Mouse (Mus musculus) midbrain, embryonic 14.5 days (tissue): ENCODE measurements around the gene Ctbp2. TPM values are rescaled to one million over a fixed set of nuclear protein-coding genes. Genes with fewer than 3 reads are reported as not detected.

ENCODE experiments used
- ATAC-seq: fragments of 200-750 bp; cut with Nextera tagmentation; 2 replicates; pipeline ENCODE4 v1.8.0; 2017; ENCODE audit warnings: moderate number of reproducible peaks, moderate library complexity; ENCODE audit not compliant: low FRiP score, low TSS enrichment
- DNase-seq: peaks from one replicate; pipeline ENCODE4 v3.0.0-alpha.2; 2015
- H3K27ac ChIP-seq: fragments of 300-500 bp; sonication (generic); replicated peaks from 2 replicates; pipeline ENCODE4 v1.5.1; 2014; ENCODE audit warnings: mild to moderate bottlenecking, low read depth, low read length, moderate library complexity
- H3K27me3 ChIP-seq: fragments of 300-500 bp; sonication (generic); 2 replicates; pipeline ENCODE4 v1.6.1; 2014; ENCODE audit warnings: low read length, control low read depth, mixed read lengths; ENCODE audit not compliant: control insufficient read depth, insufficient read depth
- H3K36me3 ChIP-seq: fragments of 300-500 bp; sonication (generic); 2 replicates; pipeline ENCODE4 v1.6.1; 2014; ENCODE audit warnings: low read length, control low read depth; ENCODE audit not compliant: control insufficient read depth, insufficient read depth
- H3K4me1 ChIP-seq: fragments of 300-500 bp; sonication (generic); 2 replicates; pipeline ENCODE4 v1.6.1; 2014; ENCODE audit warnings: mild to moderate bottlenecking, antibody characterized with exemption, low read length, control low read depth; ENCODE audit not compliant: control insufficient read depth, insufficient read depth
- H3K4me2 ChIP-seq: fragments of 300-500 bp; sonication (generic); 2 replicates; pipeline ENCODE4 v1.6.1; 2014; ENCODE audit warnings: mild to moderate bottlenecking, low read length, moderate library complexity
- H3K4me3 ChIP-seq: fragments of 300-500 bp; sonication (generic); replicated peaks from 2 replicates; pipeline ENCODE4 v1.5.1; 2014; ENCODE audit warnings: low read depth, low read length
- H3K9ac ChIP-seq: fragments of 300-500 bp; sonication (generic); replicated peaks from 2 replicates; pipeline ENCODE4 v1.6.1; 2014; ENCODE audit warnings: mild to moderate bottlenecking, low read length, moderate library complexity
- H3K9me3 ChIP-seq: fragments of 300-500 bp; sonication (generic); 2 replicates; pipeline ENCODE4 v1.6.1; 2016; ENCODE audit warnings: low read length, control low read depth, mixed read lengths; ENCODE audit not compliant: control insufficient read depth
- WGBS: fragments of 180-500 bp; shearing (Covaris S2); extraction: QIAGEN DNeasy Blood & Tissue Kit; methylation state at CpG from one replicate; pipeline ENCODE4 v1.1.7; 2014; 5-methylcytosine and 5-hydroxymethylcytosine counted together
- polyA plus RNA-seq: library from polyadenylated mRNA; unstranded; fragments of >200 nt; fragmentation: Nextera tagmentation; extraction: Ambion mirVana; gene quantifications from 2 replicates; pipeline ENCODE4 v1.2.1, GENCODE M21; 2014

Ctbp2 gene
- polyA plus RNA-seq, 1 experiment from 2014 or later: 75.2 TPM

DNA sequence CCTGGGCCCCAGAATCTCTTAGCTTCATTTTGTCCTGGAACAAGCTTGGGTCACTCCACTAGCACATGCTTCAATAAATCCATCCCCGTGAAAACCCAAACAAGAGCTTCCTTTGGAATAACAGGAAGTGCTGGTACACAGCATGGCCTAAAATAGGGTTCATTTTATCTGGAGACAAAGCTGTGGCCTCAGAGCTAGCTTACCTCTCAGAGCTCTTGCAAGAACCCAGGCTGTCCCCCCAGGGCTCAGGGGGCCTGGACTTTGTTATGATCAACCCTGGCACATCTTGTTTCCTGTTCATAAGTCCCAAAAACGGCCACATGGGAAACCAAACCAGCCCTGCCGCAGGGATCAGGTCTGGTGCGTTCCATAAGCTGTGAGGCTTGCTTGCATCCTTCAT lies 86.5 kb downstream of the Ctbp2 start:
- Histone ChIP-seq H3K27me3 (no peaks in the 10 kb centered on the region), H3K27ac (no peak overlapping the region), H3K4me3 (no peak overlapping the region), H3K36me3 (no peaks in the 10 kb centered on the region), H3K4me2 (no peak overlapping the region), H3K9ac (no peak overlapping the region), H3K9me3 (no peaks in the 10 kb centered on the region), H3K4me1 (peaks cover 17% of the 10 kb centered on the region)
- 65% methylated on average over 4 of the region's 4 CpGs for WGBS
- DNase-seq (no peak), ATAC-seq (no peak)

DNA sequence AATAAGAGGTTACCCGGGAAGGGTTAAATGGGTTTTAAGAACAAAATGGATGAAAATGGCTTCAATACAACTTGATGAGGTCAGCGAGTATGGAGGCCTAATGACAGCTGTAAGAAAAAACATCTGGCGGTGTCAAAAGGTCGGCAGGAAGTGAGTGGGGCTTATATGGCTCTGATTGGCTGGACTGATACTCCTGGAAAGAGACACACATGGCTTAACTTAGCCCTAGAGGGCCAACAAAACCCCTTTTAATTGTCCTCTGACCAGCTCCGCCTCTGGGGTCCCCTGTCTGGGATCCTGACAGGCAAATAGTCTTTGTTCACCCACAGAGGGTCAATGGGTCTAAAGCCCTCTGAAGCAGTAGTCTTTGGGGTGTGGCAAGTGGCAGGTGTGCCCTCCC lies 86.9 kb downstream of the Ctbp2 start:
- Histone ChIP-seq H3K36me3 (no peaks in the 10 kb centered on the region), H3K27ac (no peak overlapping the region), H3K4me2 (no peak overlapping the region), H3K9me3 (no peaks in the 10 kb centered on the region), H3K4me1 (peaks cover 17% of the 10 kb centered on the region), H3K27me3 (no peaks in the 10 kb centered on the region), H3K4me3 (no peak overlapping the region), H3K9ac (no peak overlapping the region)
- no peak for ATAC-seq
- DNase-seq: no peak
- WGBS: 46% methylated on average over 5 of the region's 5 CpGs

DNA sequence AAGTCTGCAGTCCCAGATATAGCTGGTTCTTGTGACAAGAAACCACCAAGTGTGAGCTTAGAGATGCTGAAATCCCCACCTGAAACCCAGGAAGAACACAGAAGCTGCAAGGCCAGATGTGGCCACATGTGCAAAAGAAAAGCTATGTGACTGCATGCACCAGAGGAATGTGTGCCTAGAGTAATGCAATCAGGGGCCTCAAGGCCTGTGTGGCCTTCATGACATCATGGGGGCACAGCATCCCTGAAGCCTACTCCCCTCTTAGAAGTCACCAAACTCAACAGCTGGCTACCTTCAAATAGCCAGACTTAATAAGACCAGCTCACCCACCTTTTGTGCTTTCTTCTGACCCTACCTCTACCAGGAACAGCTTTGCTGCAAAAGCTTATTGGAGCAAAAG lies 88.3 kb downstream of the Ctbp2 start:
- no peak overlapping the region for H3K9ac ChIP-seq
- no peak overlapping the region for H3K4me2 ChIP-seq
- no peak for DNase-seq
- no peak overlapping the region for H3K27ac ChIP-seq
- H3K4me1 ChIP-seq: peaks cover 17% of the 10 kb centered on the region
- ATAC-seq: no peak
- H3K4me3 ChIP-seq: no peak overlapping the region
- H3K27me3 ChIP-seq: no peaks in the 10 kb centered on the region
- no peaks in the 10 kb centered on the region for H3K9me3 ChIP-seq
- no peaks in the 10 kb centered on the region for H3K36me3 ChIP-seq

DNA sequence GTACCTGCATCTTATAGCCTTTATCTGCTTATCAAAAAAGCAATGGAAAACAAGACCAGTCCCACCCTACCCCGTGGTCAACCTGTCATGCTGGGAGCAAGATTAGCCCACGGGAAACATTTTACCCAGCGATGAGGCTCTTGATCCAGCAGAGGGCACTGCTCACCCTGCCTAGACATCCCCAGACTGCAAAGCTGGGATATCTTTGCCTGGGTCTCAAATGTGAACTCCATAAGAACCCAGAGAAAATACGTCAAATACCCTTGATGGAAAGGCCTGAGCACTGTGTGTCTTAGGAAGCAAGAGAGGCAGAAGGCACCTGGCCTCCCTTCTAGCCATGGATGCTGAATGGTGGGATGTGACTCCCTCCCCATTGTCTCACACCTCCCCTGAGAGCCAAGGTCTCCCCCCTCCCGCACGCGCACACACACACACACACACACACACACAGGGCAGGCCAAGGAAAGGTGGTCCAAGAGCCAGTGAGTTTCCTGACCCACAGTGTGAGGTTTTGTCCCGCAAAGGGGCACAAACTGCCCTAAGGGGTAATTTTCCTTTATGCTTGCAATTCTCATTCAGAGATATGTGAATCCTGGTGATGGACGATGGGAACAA lies 91.5 kb downstream of the Ctbp2 start:
- no peak overlapping the region for H3K27ac ChIP-seq
- H3K36me3 ChIP-seq: no peaks in the 10 kb centered on the region
- DNase-seq (peak; percentile 90), ATAC-seq (peak; percentile 17; the same call in 1 of the 2 replicates)
- peaks cover 17% of the 10 kb centered on the region for H3K4me1 ChIP-seq
- H3K4me2 ChIP-seq: no peak overlapping the region
- no peaks in the 10 kb centered on the region for H3K27me3 ChIP-seq
- H3K9me3 ChIP-seq: no peaks in the 10 kb centered on the region
- 40% methylated on average over 9 of the region's 9 CpGs for WGBS
- H3K4me3 ChIP-seq: no peak overlapping the region
- H3K9ac ChIP-seq: no peak overlapping the region

DNA sequence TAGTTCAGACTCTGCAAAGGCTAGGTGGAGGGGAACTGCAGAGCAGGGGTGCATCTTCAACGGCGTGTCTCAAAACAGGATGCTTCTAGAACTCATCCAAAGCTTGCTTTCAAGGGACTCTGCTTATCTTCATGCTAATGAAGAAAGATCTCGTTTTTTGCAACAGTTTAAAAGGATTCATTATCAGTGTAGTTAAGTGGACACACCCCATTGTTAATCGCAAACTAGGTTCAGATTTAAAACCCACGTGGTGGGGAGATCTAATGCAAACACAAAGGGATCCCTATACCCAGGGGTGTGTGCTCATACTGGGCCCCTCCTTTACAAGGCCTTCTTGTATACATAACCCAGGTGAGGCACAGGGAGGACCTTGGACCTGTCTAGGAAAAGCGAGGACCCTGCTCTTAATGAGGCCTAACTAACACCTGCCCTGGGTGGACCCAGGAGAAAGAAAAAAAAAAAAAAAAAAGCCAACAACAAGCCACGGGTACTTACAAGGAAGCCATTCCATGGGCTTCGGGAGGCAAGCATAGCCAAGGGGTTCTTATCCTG lies 94.6 kb downstream of the Ctbp2 start:
- 81% methylated on average over 8 of the region's 8 CpGs for WGBS
- no peak overlapping the region for H3K4me3 ChIP-seq

DNA sequence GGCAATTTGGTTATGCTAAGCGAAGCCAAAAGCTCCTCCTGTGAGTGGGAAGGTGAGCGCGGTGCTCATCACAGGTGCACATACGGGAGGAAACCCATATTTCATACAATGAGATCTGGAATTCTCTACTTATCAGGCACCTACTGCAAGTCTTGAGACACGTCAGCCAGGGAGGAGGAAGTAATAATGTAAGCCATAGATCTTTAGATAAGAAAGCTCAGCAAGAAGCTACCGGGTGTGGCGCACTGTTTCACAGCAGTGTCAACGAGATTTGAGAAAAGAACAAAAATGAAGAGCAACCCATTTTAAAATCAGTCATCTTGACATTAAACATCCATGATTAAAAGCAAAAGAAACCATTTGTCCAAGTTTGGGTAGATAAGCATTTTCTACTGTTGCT lies 95.2 kb downstream of the Ctbp2 start:
- Histone ChIP-seq H3K9ac (no peak overlapping the region), H3K4me1 (peaks cover 10% of the 10 kb centered on the region), H3K4me2 (no peak overlapping the region), H3K4me3 (no peak overlapping the region), H3K36me3 (no peaks in the 10 kb centered on the region), H3K27ac (no peak overlapping the region), H3K27me3 (no peaks in the 10 kb centered on the region), H3K9me3 (no peaks in the 10 kb centered on the region)
- DNase-seq (no peak), ATAC-seq (no peak)
- WGBS: 93% methylated on average over 8 of the region's 8 CpGs

More for the DNA sequence above, 94.6 kb downstream of the Ctbp2 start:
- no peak overlapping the region for H3K4me2 ChIP-seq
- H3K27ac ChIP-seq: no peak overlapping the region
- no peak for ATAC-seq
- DNase-seq: no peak
- no peaks in the 10 kb centered on the region for H3K9me3 ChIP-seq
- no peaks in the 10 kb centered on the region for H3K36me3 ChIP-seq
- H3K27me3 ChIP-seq: no peaks in the 10 kb centered on the region
- peaks cover 15% of the 10 kb centered on the region for H3K4me1 ChIP-seq
- H3K9ac ChIP-seq: no peak overlapping the region

DNA sequence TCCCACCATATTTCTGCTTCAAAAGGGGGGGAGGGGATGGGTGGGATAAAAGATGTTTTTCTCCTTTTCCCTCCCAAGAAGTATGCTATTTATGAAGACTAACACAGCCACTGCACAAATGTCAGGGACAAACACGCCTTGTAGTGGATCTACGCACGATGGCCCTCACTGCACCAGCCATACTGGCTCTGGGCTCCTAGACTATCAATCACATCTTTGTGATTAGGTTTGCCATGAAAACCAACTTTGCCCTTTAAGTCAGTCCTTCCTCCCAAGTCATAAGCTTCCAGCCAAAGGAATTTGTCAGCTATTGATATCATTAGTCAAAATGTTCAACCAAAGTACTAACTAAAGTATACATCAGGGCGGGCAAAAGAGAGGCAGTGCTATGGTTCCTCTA lies 96.2 kb downstream of the Ctbp2 start:
- 93% methylated on average over 4 of the region's 4 CpGs for WGBS
- H3K4me1 ChIP-seq: no peaks in the 10 kb centered on the region
- H3K27ac ChIP-seq: no peak overlapping the region
- ATAC-seq (no peak), DNase-seq (no peak)
- no peaks in the 10 kb centered on the region for H3K27me3 ChIP-seq
- H3K9me3 ChIP-seq: no peaks in the 10 kb centered on the region
- no peak overlapping the region for H3K4me3 ChIP-seq
- H3K36me3 ChIP-seq: no peaks in the 10 kb centered on the region
- H3K4me2 ChIP-seq: no peak overlapping the region
- no peak overlapping the region for H3K9ac ChIP-seq

DNA sequence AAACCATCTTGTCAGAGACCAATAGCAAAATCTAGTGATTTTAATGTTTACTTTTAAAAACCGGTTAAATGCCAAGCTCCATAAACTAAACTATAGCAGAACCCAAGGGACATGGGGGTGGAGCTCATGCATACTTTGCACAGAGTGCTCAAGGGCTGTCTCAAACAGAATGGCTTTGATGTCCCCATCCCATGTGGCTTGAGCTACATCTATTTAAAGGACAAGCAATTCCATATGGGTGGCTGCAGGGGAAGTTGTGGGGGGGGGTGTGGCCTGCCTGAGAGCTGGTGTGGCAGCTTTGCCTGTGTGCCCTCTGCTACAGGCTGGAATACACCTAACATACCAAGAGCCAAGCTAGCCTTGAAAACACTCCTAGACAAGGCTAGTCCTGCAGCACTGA lies 99.5 kb downstream of the Ctbp2 start:
- no peak overlapping the region for H3K4me3 ChIP-seq
- ATAC-seq (no peak), DNase-seq (no peak)
- WGBS: 74% methylated on average over 1 of the region's 1 CpGs
- H3K9ac ChIP-seq: no peak overlapping the region
- no peak overlapping the region for H3K27ac ChIP-seq
- H3K9me3 ChIP-seq: no peaks in the 10 kb centered on the region
- H3K4me2 ChIP-seq: no peak overlapping the region
- H3K27me3 ChIP-seq: no peaks in the 10 kb centered on the region
- H3K4me1 ChIP-seq: peaks cover 12% of the 10 kb centered on the region
- no peaks in the 10 kb centered on the region for H3K36me3 ChIP-seq

DNA sequence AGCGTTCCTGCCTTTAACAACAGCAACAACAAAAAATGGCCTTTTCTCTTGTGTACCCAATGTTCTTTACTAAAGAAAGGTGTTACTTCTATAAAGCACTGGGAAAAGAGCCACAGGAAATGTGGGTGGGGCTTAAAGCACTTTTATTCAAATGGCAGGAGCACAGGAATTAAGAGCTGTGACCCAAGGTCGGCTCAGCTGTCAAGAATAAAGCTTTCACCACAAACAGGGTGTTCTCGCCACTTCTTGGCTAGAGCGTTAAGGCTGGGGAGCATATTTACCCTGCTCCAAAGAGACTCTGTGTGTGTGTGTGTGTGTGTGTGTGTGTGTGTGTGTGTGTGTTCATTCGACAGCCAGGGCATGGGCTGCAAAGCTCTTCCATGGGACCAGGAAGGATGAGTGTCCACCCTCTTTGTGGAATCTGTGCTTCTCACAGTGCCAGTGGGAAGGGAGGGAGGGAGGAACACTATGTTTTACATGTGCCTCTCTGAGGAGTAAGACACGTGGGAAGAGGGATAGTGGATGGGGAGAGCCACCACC lies 104.6 kb downstream of the Ctbp2 start:
- no peaks in the 10 kb centered on the region for H3K36me3 ChIP-seq
- H3K4me3 ChIP-seq: no peak overlapping the region
- no peak overlapping the region for H3K27ac ChIP-seq
- H3K9ac ChIP-seq: no peak overlapping the region
- WGBS: 21% methylated on average over 6 of the region's 6 CpGs
- H3K9me3 ChIP-seq: no peaks in the 10 kb centered on the region
- H3K27me3 ChIP-seq: no peaks in the 10 kb centered on the region
- no peak overlapping the region for H3K4me2 ChIP-seq
- peaks cover 30% of the 10 kb centered on the region for H3K4me1 ChIP-seq
- DNase-seq: no peak
- ATAC-seq: no peak
